Mouse (Mus musculus) olfactory bulb, adult 2 months (tissue): ENCODE data around the gene Olfr65. TPM values are rescaled to one million over a fixed set of nuclear protein-coding genes. Genes with fewer than 3 reads are reported as not detected.

Source experiments
- H3K27ac ChIP-seq: fragments of 200-500 bp; 2 replicates; pipeline ENCODE4 v1.5.1; 2012; ENCODE audit warnings: low read depth, low read length; ENCODE audit not compliant: insufficient read depth
- H3K4me1 ChIP-seq: fragments of 200-500 bp; 2 replicates; pipeline ENCODE4 v1.6.1; 2012; ENCODE audit warnings: low read length; ENCODE audit not compliant: control insufficient read depth, insufficient read depth
- H3K4me3 ChIP-seq: fragments of 200-500 bp; 2 replicates; pipeline ENCODE4 v1.5.1; 2012; ENCODE audit warnings: mild to moderate bottlenecking, low read depth, low read length, moderate library complexity; ENCODE audit not compliant: insufficient read depth
- CTCF ChIP-seq: fragments of 200-500 bp; IDR thresholded peaks from 2 replicates; pipeline ENCODE4 v1.5.1; 2012; ENCODE audit warnings: low read depth, mild to moderate bottlenecking, low read length, moderate library complexity; ENCODE audit not compliant: insufficient read depth
- POLR2A ChIP-seq: fragments of 200-500 bp; IDR thresholded peaks from 2 replicates; pipeline ENCODE4 v1.6.1; 2012; ENCODE audit warnings: mild to moderate bottlenecking, low read depth, low read length, moderate library complexity; ENCODE audit not compliant: insufficient read depth
- WGBS: fragments of 180-500 bp; shearing (Covaris S2); methylation state at CpG from one replicate; pipeline ENCODE4 v1.1.7; 2018; 5-methylcytosine and 5-hydroxymethylcytosine counted together
- polyA plus RNA-seq: library from polyadenylated mRNA; stranded (reverse); fragments of >200 nt; gene quantifications from 2 replicates; pipeline ENCODE4 v1.2.4, GENCODE M21; 2012; ENCODE audit warnings: low replicate concordance; ENCODE audit not compliant: missing spikeins, insufficient read depth, insufficient read length

Gene Olfr65
- polyA plus RNA-seq, 1 experiment: not detected

DNA sequence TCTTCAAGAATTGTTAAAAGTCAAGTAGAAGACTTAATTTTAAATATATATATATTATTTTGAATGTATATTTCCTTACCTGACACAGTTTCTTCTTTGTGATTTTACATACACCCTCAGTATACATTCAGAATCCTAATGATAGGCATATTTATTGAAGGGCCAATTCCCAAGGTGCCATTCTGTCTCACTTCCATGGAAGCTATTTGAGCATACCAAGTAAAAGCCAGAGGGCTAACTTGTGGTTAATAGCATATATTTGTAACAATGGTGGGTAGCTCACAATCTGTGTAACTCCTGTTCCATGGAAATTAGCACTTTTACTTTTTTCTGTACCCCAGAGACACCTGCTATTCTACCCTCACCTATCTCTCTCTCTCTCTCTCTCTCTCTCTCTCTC, 17.1 kb upstream of the Olfr65 start, which contains the start of gene Olfr66:
TSS of gene Olfr66 (minus strand) at position 101 of the 400 bp plus-strand sequence.
- no peak within 1 kb of the TSS for H3K27ac ChIP-seq
- TF ChIP-seq CTCF (no peak), POLR2A (no peak)
- H3K4me1 ChIP-seq: no peaks in the 10 kb centered on the region
- no peak within 1 kb of the TSS for H3K4me3 ChIP-seq

DNA sequence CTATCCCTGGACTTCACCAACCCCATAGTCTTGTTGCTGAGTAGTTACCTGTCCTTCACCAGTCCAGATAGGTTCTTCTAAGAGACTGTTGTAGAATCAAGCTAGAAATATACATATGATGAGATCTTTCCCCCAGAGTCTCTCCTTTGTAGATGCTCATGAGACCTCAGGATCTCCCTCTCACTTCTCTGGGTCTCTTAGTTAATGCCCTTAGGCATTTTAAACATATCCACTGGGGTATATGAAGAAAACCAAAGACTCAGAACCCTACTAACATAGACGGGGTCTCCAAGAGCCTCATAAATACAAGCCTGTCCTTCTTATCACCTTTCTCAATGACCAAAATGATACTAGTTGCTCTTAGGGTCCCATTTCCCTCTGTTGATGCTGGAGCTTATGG, 8.9 kb upstream of the Olfr65 start, which contains the start of gene Olfr64:
TSS of gene Olfr64 (minus strand) at position 101 of the 400 bp plus-strand sequence.
- no peak within 1 kb of the TSS for H3K4me3 ChIP-seq
- WGBS: 71% methylated on average over 1 of the region's 1 CpGs
- no peak within 1 kb of the TSS for H3K27ac ChIP-seq
- TF ChIP-seq POLR2A (no peak), CTCF (no peak)
- no peaks in the 10 kb centered on the region for H3K4me1 ChIP-seq

DNA sequence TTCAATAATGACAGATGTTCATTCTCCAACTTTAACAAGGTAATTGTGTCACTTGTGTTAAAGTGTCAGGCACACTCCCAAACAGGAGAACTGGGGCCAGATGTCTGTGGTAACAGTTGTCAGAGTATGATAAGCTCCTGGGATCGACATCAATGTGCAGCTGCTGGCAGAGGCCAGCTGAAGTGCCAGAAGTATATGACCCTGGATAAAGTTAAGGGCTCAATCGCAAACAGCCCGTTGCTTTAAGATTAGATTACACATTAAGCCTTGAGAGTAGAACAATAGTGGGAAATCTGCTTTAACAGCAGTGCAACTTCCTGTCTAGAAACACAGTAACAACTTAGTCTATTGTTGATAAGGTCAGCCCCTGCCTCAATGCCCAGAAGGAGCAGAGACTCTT, 6.8 kb downstream of the Olfr65 start:
- H3K4me3 ChIP-seq: no peak overlapping the region
- no peaks in the 10 kb centered on the region for H3K4me1 ChIP-seq
- WGBS: 50% methylated on average over 3 of the region's 3 CpGs
- TF ChIP-seq POLR2A (no peak), CTCF (no peak)
- no peak overlapping the region for H3K27ac ChIP-seq

DNA sequence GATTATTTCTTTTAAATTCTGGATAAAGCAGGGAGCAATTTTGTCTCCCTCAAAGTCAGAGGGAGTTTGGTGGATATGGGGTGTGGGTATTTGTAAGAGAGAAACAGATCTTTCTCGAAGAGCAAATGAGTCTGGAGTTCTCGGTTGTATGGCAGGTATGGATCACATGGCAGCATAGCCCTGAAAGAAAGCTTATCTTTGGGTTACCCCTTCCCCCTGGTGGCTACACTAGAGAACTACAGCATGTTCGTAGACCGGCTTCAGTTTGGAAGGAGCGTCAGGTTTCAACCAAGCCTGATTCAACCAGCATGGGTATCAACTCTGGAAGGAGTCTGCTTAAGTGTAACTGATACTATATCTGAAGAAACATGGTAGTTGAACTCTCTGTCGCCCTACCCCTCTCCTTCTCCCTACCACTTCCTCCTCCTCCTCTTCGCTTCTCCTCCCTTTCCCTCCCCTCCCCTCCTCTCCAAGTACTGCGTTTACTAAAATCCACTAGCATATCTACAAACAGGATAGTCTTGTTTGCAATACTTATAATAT, 9.8 kb downstream of the Olfr65 start:
- TF ChIP-seq CTCF (no peak), POLR2A (no peak)
- Histone ChIP-seq H3K4me3 (no peak overlapping the region), H3K4me1 (no peaks in the 10 kb centered on the region), H3K27ac (no peak overlapping the region)
- 49% methylated on average over 8 of the region's 8 CpGs for WGBS

DNA sequence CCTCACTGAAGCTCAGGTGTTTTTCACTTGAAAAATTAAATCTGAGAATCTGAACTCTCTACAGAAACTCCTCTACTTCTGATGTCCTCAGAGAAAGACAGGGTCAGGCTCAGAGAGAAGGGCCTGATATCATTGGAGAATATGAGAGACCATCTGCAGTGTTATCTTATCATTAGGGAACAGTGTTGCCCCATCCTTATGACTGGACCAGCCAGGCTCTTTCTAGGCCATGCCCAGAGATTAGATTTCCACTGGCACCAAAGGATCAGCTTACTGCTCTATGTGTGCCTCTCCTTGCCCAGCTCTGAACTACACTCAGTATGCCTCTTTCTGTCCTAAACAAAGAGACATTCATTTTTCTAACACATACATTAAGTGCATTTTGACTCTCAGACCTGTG, 12.1 kb downstream of the Olfr65 start:
- no peaks in the 10 kb centered on the region for H3K4me1 ChIP-seq
- no peak overlapping the region for H3K4me3 ChIP-seq
- H3K27ac ChIP-seq: no peak overlapping the region
- TF ChIP-seq POLR2A (no peak), CTCF (no peak)

DNA sequence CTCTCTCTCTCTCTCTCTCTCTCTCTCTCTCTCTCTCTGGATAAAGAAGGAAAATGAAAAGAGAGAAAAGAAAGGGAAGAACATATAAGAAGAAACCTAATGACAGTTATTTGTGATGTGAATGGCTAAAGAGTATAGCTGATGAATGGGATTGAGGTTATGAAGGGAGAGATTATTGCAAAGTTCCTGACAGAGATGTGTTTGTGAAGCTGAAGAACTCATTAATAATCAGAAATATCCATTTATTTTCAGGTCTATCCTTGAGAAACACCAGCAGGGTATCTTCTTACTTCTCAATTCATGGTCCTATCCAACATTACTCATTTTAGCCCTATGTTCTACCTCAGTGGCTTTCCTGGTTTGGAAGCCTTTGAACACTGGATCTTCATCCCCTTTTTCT, 25.2 kb downstream of the Olfr65 start, which contains the start of gene Olfr631:
TSS of gene Olfr631 (plus strand) at position 301 of the 400 bp plus-strand sequence.
- H3K27ac ChIP-seq: no peak within 1 kb of the TSS
- no peak within 1 kb of the TSS for H3K4me3 ChIP-seq
- TF ChIP-seq CTCF (no peak), POLR2A (no peak)
- no peaks in the 10 kb centered on the region for H3K4me1 ChIP-seq

DNA sequence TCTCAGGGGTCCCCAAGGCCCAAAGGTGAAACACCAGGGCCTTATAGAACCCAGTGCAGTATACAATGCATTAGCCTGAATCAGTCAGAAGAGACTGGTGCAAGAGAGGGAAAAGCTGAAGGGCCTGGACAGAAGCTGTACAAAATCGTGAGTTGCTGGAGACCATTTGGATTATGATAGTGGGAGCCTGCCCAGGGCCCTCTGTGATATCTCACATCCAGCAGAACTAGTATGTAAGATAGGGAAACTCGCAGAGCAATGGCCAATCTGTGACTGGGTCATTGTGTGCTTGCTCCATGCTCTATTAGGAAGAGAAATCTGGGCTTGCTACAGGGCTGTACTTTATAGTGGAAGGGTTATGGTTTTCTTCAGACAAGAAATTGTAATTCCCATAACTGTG, 31.0 kb downstream of the Olfr65 start, which contains the start of gene Olfr632:
TSS of gene Olfr632 (plus strand) at position 84 of the 400 bp plus-strand sequence.
- TF ChIP-seq CTCF (no peak), POLR2A (no peak)
- 65% methylated on average over 2 of the region's 2 CpGs for WGBS
- no peak within 1 kb of the TSS for H3K4me3 ChIP-seq

DNA sequence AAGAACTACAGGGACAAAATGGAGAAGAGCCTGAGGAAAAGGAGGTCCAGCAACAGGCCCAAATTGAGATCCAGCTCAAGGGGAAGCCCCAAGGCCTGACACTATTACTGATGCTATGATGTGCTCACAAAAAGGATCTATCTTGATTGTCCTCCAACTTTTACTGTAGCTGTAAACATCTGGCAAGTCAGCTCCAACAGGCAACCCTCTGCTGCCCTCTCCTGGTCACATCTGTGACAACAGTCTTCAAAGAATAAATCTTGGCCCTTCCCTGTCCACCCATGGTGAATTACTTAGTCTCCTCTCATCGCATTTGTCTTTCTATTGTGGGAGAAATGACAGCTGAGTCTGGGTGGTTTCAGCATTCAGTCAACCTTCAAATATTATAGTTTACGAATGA, 39.4 kb downstream of the Olfr65 start:
- no peak overlapping the region for H3K27ac ChIP-seq
- no peak overlapping the region for H3K4me3 ChIP-seq
- H3K4me1 ChIP-seq: no peaks in the 10 kb centered on the region
- WGBS: 26% methylated on average over 2 of the region's 2 CpGs
- TF ChIP-seq POLR2A (no peak), CTCF (no peak)

More for the DNA sequence above, 31.0 kb downstream of the Olfr65 start, which contains the start of gene Olfr632:
- Histone ChIP-seq H3K27ac (no peak within 1 kb of the TSS), H3K4me1 (no peaks in the 10 kb centered on the region)

DNA sequence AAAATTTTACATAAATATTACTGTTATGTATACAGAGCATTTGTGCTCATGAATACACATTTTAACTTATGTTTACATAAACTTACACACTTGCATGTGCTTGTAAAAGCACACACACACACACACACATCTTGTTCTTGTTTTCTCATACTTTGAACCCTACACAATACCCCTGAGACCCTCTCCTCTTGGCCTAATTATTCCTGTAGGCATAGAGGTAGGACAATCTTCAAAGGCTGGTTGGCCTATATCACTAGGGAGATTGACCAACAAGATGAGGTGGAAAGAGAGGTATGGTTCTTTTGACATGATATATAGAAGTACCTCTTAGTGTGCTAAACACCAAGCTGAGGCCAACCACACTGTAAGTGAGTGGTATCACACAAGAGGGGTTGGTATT, 40.9 kb downstream of the Olfr65 start, which contains the start of gene Olfr633:
TSS of gene Olfr633 (plus strand) at position 301 of the 400 bp plus-strand sequence.
- no peak for TF ChIP-seq CTCF
- TF ChIP-seq POLR2A: no peak
- no peak within 1 kb of the TSS for H3K4me3 ChIP-seq
- no peak within 1 kb of the TSS for H3K27ac ChIP-seq
- no peaks in the 10 kb centered on the region for H3K4me1 ChIP-seq

Other genes with a start within 250 kb of the Olfr65 start
- not detected in 2 replicates for gene Olfr623, start 239.8 kb upstream of the Olfr65 start, polyA plus RNA-seq
- not detected in 2 replicates for gene Olfr624, start 232.3 kb upstream of the Olfr65 start, polyA plus RNA-seq
- gene Olfr625-ps1, start 220.8 kb upstream of the Olfr65 start, polyA plus RNA-seq: not detected in 2 replicates
- gene Olfr243, start 188.8 kb upstream of the Olfr65 start, polyA plus RNA-seq: not detected in 2 replicates
- gene Olfr628, start 173.1 kb upstream of the Olfr65 start, polyA plus RNA-seq: not detected in 2 replicates
- not detected in 2 replicates for gene Olfr629, start 158.5 kb upstream of the Olfr65 start, polyA plus RNA-seq
- gene Olfr630, start 146.2 kb upstream of the Olfr65 start, polyA plus RNA-seq: not detected in 2 replicates
- gene Olfr69, start 131.9 kb upstream of the Olfr65 start, polyA plus RNA-seq: not detected in 2 replicates
- not detected in 2 replicates for gene Olfr68, start 123.8 kb upstream of the Olfr65 start, polyA plus RNA-seq
- gene Olfr67, start 111.7 kb upstream of the Olfr65 start, polyA plus RNA-seq: not detected in 2 replicates
- gene Hbb-bt, start 89.5 kb upstream of the Olfr65 start, polyA plus RNA-seq: not detected in 2 replicates
- gene Hbb-bs, start 75.4 kb upstream of the Olfr65 start, polyA plus RNA-seq: not detected in 2 replicates
- not detected in 2 replicates for gene Hbb-bh2, start 63.0 kb upstream of the Olfr65 start, polyA plus RNA-seq
- gene Hbb-bh1, start 60.3 kb upstream of the Olfr65 start, polyA plus RNA-seq: not detected in 2 replicates
- gene Hbb-y, start 50.3 kb upstream of the Olfr65 start, polyA plus RNA-seq: not detected in 2 replicates
- not detected in 2 replicates for gene Olfr66, start 17.2 kb upstream of the Olfr65 start, polyA plus RNA-seq
- gene Olfr64, start 9.0 kb upstream of the Olfr65 start, polyA plus RNA-seq: not detected in 2 replicates
- not detected in 2 replicates for gene Olfr631, start 25.3 kb downstream of the Olfr65 start, polyA plus RNA-seq
- not detected in 2 replicates for gene Olfr632, start 30.9 kb downstream of the Olfr65 start, polyA plus RNA-seq
- not detected in 2 replicates for gene Olfr633, start 41.0 kb downstream of the Olfr65 start, polyA plus RNA-seq
- gene Olfr635, start 67.7 kb downstream of the Olfr65 start, polyA plus RNA-seq: not detected in 2 replicates
- not detected in 2 replicates for gene Olfr638, start 95.3 kb downstream of the Olfr65 start, polyA plus RNA-seq
- gene Olfr639, start 113.8 kb downstream of the Olfr65 start, polyA plus RNA-seq: not detected in 2 replicates
- gene Olfr640, start 122.1 kb downstream of the Olfr65 start, polyA plus RNA-seq: not detected in 2 replicates
- not detected in 2 replicates for gene Olfr641, start 132.0 kb downstream of the Olfr65 start, polyA plus RNA-seq
- gene Olfr642, start 149.2 kb downstream of the Olfr65 start, polyA plus RNA-seq: not detected in 2 replicates
- gene 4930516K23Rik, start 158.0 kb downstream of the Olfr65 start, polyA plus RNA-seq: not detected in 2 replicates
- not detected in 2 replicates for gene Olfr644, start 168.4 kb downstream of the Olfr65 start, polyA plus RNA-seq
- not detected in 2 replicates for gene Olfr645, start 182.0 kb downstream of the Olfr65 start, polyA plus RNA-seq
- not detected in 2 replicates for gene Olfr646, start 201.4 kb downstream of the Olfr65 start, polyA plus RNA-seq
- gene Ubqln5, start 226.3 kb downstream of the Olfr65 start, polyA plus RNA-seq: not detected in 2 replicates
- gene Olfr643, start 233.9 kb downstream of the Olfr65 start, polyA plus RNA-seq: not detected in 2 replicates
- gene Ubqln3, start 239.8 kb downstream of the Olfr65 start, polyA plus RNA-seq: not detected in 2 replicates
- not detected in 2 replicates for gene Ubqlnl, start 247.1 kb downstream of the Olfr65 start, polyA plus RNA-seq